ENCODE assay signal across 8 mouse cellular contexts in genomic region chr9:13245481-13245880, GRCm38 (mm10). TPM values are rescaled to one million over a fixed set of nuclear protein-coding genes. Genes with fewer than 3 reads are reported as not detected.
DNase-seq lines count a peak whose midpoint lies in the region; ATAC-seq lines count a peak whose summit lies in the region.

TSS of gene Jrkl (minus strand) at chr9:13245829.

- no peaks in the 10 kb centered on the region for H3K27me3 ChIP-seq in intestine, embryonic 14.5 days (replicated peaks; ENCODE audit: control insufficient read depth, insufficient read depth, low read length)

- no peaks in the 10 kb centered on the region for H3K36me3 ChIP-seq in intestine, embryonic 14.5 days (ENCODE audit: control insufficient read depth, insufficient read depth, low read length)

- H3K27ac ChIP-seq in intestine, embryonic 14.5 days (ENCODE audit: low read depth): peak within 1 kb of the TSS; percentile 75

- H3K4me3 ChIP-seq in intestine, embryonic 14.5 days (ENCODE audit: low read depth, low read length): peak within 1 kb of the TSS; percentile 60

- peaks cover 3% of the 10 kb centered on the region; the same call in 1 of the 2 replicates for H3K4me1 ChIP-seq in intestine, embryonic 14.5 days (replicated peaks; ENCODE audit: control insufficient read depth, insufficient read depth, low read length)

- H3K9ac ChIP-seq in intestine, embryonic 14.5 days (ENCODE audit: low read length): peak within 1 kb of the TSS; percentile 55

- H3K9me3 ChIP-seq in intestine, embryonic 14.5 days (ENCODE audit: control insufficient read depth, low read length): no peaks in the 10 kb centered on the region

- peak within 1 kb of the TSS; percentile 56 for H3K4me2 ChIP-seq in intestine, embryonic 14.5 days (ENCODE audit: low read length)

- DNase-seq in T-cell, adult 2 months (ENCODE audit: low spot score): peak; percentile 43
- DNase-seq in cerebellum, postnatal 14 days: peak; percentile 46 to 57
- DNase-seq in gastrocnemius, postnatal 10 days: peak; percentile 11
- DNase-seq in intestine, embryonic 14.5 days (ENCODE audit: low spot score): peak; percentile 76
- peak; percentile 22 to 23 for DNase-seq in left cerebral cortex, postnatal 36 days (ENCODE audit: low spot score in 2 of 2)
- DNase-seq in right cerebral cortex, postnatal 14 days: peak; percentile 6

- no peak for ATAC-seq in intestine, embryonic 14.5 days (replicated peaks; ENCODE audit: low FRiP score, low TSS enrichment, low read depth)
- ATAC-seq in megakaryocyte-erythroid progenitor cell, adult 5-6 weeks (replicated peaks; ENCODE audit: low FRiP score, low TSS enrichment, poor library complexity, severe bottlenecking): peak; percentile 16; the same call in 1 of the 2 replicates
- ATAC-seq in inflammation-experienced regulatory T-cells, adult 6 months: no peak

- 6% methylated on average over 10 of the region's 10 CpGs for WGBS in intestine, embryonic 14.5 days

- intact Hi-C loops in left cerebral cortex, postnatal 36 days (cut with DNase I): loop anchor here (2.0 kb wide), 1 partner anchor 471 kb away; no protein-coding TSS in a partner anchor

RNA-seq across cellular contexts. Expression of gene Jrkl, which starts in this region (rescaled TPM):
- 1 to 10 TPM; 4.4 to 4.8 TPM for total RNA-seq in gastrocnemius, postnatal 10 days (2021)
- 5.9 and 6.2 TPM in 2 replicates for polyA plus RNA-seq in intestine, embryonic 14.5 days (2014; fragmentation: Nextera tagmentation; extraction: Ambion mirVana)
- 1 to 10 TPM; 7.6 to 9.8 TPM for total RNA-seq in left cerebral cortex, postnatal 36 days (2021)
- 2.1 and 4.4 TPM in 2 replicates for total RNA-seq in megakaryocyte-erythroid progenitor cell, adult 5-6 weeks (2014; fragmentation: Nextera tagmentation)
- 3.1 and 9.8 TPM in 2 replicates for total RNA-seq in megakaryocyte-erythroid progenitor cell, adult 5-6 weeks (2017)
- polyA plus RNA-seq in inflammation-experienced regulatory T-cells, adult 6 months (2017; shearing (Covaris generic)): 1 to 10 TPM; 2.2 to 4.3 (median 3.8) TPM

Comparison
In these comparisons a context has a peak if more than half of its experiments do, and no peak if none do; other contexts are left out.
1. DNase-seq: peak in every context shown above with its lines; median percentile 76 in intestine, embryonic 14.5 days; 52 in cerebellum, postnatal 14 days; 43 in T-cell, adult 2 months; 22 in left cerebral cortex, postnatal 36 days; 11 in gastrocnemius, postnatal 10 days; 6 in right cerebral cortex, postnatal 14 days.